Mouse (Mus musculus) left cerebral cortex, adult 8-10 months (tissue): ENCODE data around the gene Gfm2. TPM values are rescaled to one million over a fixed set of nuclear protein-coding genes. Genes with fewer than 3 reads are reported as not detected.

ENCODE experiments used
- DNase-seq, 2 experiments: peaks; one replicate each; pipeline ENCODE4 v3.0.0; 2022; ENCODE audit warnings: low spot score in 2 of 2
- total RNA-seq, 4 experiments: library from RNA; stranded (reverse); gene quantifications; 2 replicates each; pipeline ENCODE4 v1.2.4; 2022

The Gfm2 gene
- total RNA-seq, 4 experiments from 2014 or later: 21.3 to 28.4 (median 25.4) TPM

DNA sequence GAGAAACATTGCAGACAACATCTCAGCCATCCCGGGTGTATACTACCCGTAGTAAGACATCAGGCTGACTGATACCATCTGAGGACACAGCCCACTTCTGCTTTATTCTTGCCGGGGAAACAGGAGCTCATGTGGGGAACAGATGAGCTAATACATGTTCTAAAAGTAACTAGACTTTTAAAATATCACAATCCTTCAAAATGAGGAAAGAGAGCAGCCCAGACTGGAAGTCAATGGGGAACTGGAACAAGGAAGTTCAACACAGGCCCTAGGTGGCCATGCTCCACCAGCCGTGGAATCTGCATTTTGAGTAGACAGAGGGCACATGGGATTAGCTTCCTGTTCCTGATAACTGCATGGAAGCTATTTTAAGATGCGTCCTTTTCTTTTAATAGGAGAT, 50.0 kb downstream of the Gfm2 start:
- no peak for DNase-seq

DNA sequence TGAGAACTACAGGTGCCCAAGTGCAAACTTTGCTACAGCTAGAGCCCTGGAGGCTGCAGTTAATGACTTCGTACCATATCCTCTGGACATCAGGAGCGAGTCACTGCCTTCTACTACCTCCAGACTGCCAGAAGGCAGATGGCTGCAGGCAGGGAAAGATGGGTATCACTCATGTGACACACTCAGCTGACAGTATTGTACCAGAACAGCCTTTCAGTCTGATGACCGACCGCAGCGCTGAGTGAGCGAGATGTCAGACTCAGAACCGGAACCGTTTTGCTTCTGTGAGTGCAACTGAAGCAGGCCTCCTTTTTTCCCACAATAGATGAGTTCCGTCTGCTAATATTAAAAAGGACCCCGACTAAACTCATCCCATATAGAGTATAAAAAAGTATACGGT, 54.9 kb downstream of the Gfm2 start:
- DNase-seq: no peak

DNA sequence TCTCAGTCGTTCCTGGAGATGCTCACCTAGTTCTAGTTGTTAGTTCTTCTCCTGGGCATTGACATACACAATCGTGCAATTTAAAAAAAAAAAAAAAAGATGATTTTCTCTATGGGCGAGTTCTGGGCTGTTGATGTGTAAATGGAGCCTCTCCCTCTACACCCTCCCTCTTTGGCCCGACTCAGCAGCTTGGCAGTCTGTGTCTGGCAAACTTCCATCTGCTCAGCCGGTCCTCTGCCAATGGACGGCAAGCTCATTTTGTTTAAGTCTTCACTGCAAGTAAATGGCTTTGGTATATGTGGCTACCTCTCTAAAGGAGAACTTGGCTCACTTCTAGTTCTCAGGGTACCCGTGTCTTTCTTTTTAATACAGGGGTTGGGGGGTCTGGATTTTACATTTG, 55.7 kb downstream of the Gfm2 start:
- DNase-seq: peak in 1 of 2 experiments; percentile 62

DNA sequence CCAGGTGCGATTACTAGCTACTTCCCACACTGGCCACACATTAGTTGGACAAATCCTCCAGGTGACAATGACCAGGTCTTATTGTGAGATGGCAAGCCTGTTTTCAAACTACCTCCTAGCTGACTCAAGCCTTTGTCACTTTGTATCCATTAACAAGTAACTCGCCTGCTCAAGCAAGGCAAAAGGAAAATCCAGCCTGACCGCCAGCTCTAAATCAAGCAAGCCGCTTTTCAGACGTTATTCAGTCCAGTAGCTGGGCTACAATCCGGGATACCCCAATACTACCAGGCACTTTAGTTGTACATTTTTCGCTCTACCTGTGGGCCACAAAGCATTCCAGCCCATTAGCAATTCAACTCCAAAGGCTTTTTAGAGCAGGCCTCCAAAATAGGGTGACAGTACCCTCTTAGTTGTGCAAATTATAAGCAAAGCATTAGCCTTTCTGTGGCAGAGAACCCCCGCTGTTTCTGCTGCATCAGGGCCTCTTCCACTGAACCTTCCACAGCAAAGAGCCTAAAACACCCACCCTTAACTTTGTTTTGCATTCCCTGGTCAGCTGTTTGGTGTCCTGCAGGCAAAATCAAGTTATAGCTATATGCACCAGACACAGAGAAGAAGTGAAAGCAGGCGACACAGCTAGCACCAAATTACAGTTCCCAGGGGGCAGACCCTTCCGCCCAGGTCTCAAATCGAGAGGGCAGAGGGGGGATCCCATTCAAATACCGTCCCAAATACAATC, 58.6 kb downstream of the Gfm2 start:
- no peak for DNase-seq

DNA sequence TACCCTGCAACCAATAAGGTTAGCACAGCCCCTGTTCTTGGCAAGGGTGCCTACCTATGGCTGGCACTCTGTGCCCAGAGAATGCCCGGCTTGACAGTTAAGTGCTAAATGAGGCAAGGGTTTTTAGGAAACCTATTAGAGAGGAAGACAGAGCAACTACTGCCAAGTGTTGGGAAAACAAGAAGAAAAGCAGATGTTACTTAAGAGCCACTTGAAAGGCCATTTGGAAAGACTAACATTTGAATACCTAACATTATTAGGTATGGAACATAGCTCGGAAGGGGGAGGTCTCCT, 59.1 kb downstream of the Gfm2 start:
- DNase-seq: no peak

DNA sequence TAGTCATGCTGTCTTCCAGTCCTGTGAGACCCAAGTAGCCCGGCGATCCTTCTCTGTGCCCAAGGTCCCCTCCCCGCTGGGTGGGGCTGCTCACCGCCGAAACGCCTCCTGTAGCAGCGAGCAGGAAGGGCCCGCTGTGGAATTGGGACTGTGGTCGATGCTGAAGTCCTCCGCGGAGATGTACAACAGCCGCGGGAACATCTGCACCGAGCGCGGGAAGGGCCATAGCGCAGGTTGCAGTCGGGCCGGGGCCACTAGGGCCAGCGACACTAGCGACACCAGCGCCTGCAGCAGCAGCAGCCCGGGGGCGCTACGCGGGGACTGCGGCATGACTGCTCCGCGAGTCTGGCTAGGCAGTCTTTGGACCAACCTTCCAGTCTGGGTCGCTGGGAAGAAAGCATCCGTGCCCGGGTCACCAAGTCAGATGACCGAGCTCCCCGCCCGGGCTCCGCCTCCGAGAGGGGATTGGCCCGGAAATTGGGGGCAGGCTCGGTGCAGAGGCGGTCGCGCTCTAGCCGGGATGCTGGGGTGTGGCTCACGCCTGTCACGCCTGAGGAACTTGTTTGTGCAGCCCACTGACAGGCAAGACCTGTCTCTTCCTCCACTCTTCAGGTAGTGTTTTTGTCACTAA, 60.3 kb downstream of the Gfm2 start, which contains the start of gene Hexb:
Gene Hexb (minus strand): TSS at position 426 of the 631 bp plus-strand sequence.
- DNase-seq: peak; percentile 72 to 86

DNA sequence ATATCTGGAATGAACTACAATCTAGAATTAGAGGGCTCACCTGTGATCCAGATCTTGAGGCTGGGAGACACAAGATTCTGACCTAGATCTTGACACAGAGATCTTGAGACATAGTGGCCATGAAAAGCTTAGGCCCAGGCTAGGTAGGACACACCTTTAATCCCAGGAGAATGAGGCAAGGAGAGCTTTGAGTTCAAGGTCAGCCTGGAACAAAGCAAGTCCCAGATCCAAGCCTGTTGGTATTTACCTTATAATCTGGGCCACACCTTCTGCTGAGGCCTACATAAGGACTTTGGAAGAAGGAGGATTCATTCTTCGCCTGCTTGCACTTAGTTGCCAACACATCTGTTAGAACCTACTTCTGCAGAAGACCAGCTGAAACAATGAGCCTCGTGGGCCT, 61.4 kb downstream of the Gfm2 start:
- DNase-seq: no peak

DNA sequence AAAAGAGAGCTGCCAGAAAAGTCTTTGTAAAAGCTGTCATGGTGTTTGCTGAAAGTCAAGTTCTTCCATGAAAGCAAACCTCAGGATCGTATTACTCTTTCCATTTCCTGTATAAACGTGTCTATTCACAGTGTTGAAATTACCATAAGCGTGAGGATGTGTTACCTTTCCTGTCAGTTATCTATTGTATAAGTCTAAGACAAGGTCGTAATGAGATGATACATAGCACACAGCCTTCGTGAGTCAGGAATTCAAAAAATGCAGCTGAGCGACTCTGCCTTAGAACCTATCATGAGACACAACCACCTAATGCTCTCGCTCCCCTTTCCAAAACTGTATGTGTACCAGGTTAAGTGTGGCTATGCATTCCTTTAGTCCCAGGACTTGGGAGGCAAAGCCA, 63.3 kb downstream of the Gfm2 start:
- no peak for DNase-seq

DNA sequence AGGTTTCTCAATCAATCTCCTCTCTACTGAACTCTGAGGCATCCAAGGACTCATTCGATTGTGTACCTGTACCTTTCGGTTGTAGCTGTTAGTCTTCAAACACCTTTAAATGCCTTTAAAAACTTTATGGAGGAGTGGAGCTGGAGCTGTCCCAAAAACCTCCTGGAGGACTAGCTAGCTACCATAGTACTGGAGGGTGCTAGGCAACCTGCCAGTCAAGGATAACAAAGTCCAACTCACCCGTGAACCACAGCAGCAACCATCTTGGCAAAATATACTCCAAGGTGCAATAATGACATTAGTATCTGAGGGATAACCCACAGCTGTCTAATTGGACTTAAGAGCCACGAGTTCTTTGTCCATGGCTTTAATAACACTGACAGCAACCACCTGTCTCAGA, 64.2 kb downstream of the Gfm2 start:
- DNase-seq: no peak

DNA sequence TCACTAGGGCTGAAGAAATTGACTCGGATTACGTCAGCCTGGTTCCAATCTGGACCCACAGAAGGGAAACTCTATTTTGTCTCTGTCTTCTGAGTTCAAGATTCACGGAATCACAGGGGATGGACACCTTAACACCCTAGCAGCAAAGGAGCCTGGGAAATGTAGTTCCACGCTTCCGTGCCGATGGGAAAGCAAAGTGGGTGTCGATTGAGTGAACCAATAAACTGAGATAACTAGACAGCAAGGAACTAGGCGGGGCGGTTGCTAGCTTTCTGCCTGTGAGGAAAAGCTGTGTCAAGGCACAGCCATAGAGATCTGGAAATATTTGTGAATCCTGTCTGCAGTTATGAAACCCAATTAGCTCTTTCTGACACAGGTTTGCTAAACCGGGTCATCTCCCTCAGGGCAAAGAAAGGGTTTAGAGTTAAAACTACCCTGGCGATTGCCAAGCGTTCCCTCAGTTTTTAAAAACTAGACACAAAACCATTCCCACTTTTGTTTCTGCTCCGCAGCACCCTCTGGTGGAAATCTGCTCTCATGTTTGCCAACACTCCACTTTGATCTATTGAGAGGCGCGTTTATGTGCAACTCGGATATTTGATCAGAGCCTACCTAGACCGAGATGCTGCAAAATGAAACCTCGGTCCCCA, 67.4 kb downstream of the Gfm2 start:
- peak; percentile 75 to 86 for DNase-seq

DNA sequence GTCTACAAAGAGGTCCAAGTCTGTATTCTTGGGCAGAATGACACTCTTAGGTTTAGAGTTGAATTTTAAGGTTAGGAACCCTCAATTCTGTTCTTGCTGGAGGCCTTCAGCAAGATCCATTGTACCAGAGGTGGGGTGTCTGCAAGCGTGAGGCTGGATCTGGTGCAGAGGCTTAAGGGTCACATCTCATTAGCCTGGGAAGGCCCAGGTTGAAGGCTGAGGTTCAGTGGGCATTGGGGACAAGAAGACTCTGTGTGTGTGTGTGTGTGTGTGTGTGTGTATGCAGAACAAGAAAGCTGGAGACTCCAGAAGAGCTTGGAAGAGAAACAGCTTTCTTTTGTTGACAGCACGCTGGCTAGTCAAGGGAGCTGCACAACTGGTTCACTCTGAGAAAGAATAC, 68.3 kb downstream of the Gfm2 start:
- no peak for DNase-seq

DNA sequence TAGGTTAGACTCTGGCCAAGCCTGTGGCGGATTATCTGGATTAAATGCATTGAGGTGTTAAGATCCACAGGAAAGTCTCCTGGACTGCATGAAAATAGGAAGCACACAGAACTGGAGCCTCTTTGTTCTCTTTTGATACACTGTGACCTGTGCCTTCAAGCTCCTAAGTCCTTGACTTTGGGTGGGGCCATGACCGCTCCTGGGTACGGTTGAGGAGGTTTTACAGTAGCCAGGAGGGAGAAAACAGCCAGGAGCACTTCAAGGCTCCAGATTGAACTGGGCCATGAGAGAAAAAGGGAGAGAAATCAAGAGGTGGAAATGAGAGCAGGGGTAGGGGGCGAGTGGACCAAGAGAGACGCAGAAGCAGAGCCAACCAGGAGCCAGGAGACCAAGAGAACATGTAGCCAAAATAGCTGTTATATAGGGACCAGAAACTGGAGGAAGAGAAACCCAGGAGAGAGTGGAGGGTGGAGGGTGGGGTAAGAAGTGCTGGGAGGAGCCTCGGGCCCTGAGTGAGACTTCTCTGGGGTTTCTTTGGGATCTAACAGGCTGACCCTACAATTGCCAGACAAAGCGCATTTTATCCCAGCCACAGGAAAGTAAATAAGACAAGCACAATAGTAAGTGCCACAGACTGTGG, 69.9 kb downstream of the Gfm2 start:
- no peak for DNase-seq

DNA sequence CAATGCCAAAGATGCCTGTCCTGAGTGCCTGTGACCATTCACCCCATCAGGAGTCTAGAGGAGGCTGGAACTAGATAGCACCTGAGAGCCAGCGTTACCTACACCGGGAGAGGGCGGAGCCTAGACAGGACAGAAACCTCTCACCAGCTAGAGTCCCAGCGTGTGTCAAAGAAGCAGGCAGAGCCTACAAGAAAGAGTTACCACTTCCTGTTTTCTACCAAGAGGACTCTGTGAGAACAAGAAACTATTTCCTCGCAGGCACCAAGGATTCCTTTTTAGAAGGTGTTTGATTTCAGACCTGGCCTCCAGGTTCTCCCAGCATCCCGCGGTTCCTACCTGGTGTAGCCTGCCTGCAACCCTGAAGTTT, 70.4 kb downstream of the Gfm2 start:
- no peak for DNase-seq

DNA sequence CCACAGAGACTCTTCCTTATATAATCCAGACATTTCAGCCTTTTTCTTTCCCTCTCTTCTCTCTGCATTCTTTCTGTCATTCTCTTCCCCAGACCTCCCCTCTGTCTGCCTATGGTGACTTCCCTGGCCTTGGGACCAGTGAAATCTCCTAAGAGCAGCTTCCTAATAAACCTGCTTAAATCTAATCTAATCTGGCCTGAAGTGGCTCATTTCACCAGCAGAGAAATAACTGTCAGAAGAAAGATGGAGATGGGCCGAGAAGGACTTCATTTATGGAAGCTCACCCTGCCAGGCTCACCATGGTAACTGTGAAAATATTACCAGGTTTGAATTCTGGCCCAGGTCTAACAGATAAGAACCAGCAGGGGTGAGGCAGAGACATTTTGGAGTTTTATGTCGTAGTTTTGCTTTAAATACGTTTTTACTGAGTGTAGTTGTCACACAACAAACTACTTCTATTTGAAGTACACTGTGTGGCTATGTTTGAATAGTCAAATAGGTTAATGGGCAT, 70.8 kb downstream of the Gfm2 start:
- DNase-seq: no peak

DNA sequence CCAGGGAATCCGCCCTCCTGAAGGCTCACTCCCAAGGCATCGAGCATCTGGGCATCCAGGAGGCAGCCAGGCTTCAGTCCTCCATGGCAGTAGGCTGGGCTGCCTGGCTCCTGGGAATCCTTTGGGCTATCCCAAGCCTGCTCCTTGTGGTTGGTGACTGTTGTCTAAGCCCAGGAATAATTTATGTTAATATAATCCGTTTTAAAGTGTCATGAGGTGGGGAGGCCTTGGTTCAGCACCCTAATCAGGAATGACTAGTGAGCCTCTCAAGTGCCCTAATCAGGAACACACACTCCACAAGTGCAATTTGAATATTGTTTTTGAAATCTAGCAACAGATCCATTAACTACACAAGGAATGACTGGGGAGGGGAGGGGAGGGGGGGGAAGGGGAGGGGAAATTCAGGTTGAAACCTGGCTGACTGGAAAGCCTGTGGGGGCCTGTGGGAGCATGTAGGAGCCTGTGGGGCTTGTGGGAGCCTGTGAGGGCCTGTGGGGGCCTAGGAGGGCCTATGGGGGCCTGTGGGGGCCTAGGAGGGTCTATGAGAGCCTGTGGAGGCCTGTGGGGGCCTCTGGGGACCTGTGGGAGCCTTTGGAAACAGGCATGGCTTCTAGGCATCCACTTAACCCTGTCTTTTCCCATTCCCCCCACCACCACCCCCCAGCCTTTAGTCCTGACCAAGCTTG, 77.0 kb downstream of the Gfm2 start:
- DNase-seq: no peak

DNA sequence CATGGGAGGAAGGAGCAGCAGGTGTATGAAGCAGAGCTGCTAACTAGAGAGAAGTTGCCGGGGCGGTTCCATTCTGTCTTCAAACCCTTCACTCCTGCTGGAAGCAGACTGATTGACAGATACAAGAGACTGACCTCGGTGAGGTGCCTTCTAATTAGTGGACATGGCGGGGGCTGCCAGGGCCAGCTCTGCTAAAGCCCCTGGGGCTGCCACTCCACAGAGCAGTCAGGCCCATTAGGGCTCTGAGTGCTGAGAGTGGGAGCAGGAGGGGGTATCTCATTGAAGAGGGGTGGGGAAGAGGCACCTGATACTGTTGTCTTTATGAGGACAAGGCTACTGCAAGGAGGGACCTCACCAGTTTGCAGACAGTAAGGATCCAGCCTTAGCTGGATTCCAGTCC, 77.8 kb downstream of the Gfm2 start:
- DNase-seq: no peak

DNA sequence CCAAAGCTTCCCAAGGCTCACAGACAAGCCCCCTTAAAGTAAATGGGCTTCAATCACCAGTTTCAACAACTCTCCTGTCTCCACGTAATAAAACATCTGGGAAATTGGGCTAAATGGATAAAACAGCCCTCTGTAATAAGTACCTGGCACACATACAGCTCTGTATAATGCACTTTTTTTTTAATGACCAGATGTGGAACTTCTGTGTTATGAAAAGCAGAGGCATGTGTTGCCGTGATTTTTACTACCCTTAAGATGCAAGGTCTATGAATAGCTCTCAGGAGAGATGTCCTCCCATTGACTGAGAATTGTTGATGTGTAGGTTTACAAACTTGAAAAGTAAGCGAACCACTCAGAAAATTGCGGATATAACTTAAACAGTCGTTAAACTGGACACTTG, 78.5 kb downstream of the Gfm2 start:
- DNase-seq: no peak

DNA sequence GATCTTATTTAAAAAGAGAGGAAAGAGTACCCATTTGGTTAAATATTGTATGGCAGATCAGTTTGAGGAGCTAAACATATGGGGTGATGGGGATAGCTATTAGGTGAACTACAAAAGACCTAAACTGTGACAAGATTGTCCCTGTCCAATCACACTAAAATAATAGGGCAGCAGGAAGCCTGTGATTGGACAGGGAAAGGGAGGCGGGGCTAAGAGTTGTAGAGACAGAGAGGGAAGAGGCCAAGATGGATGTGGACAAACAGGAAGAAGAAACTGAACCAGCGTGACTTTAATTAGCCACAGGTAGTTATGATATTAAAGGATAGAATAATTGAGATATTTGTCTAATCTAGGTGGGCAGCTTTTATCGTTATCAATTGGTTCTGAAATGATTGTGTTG, 82.3 kb downstream of the Gfm2 start:
- no peak for DNase-seq

DNA sequence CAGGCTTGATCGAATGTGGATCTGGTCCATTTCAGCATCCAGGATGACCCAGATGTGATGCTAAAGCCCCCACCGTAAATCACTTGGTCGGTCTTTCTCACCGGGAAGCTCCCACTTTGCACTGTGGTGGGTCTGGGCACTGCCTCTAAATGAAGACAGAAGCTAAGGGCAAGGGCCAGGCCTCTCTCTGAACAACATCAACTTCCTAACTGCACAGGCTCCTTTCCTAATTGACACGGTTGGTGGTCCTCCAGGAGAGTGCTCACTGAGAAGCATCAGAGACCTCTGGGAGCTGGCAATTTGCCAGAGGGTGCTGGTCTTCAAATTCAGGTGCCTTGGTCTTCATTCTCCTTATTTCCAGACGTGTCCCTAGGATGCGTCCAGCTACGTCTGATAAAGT, 86.1 kb downstream of the Gfm2 start:
- no peak for DNase-seq

DNA sequence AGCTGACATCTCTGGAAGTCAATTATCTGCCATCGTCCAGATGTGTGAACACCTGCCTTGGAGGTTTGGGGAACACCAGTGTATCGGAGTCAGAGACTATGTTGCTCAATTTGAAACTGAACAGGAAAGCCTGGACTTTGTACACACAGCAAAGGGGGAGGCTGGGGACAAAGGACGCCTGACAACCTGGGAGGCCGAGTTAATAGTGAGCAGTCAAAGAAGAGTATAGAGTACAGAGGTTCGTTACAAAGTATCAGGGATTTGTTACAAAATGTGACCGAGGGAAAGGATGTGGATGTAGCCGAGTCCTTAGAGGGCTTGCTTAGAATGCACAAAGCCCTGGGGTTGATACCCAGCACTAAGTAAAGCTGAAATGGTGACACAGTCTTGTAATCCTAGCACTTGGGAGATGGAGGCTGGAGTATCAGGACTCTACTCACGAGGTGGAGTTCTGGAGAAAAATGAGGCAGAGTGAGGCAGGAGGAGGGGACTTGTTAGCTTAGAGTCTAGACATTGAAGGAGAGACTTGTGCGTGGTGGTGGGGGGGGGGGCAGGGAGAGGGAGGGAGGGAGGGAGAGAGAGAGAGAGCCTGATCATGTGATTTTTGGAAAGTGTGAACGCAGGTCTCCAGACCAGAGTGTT, 86.7 kb downstream of the Gfm2 start:
- DNase-seq: no peak

DNA sequence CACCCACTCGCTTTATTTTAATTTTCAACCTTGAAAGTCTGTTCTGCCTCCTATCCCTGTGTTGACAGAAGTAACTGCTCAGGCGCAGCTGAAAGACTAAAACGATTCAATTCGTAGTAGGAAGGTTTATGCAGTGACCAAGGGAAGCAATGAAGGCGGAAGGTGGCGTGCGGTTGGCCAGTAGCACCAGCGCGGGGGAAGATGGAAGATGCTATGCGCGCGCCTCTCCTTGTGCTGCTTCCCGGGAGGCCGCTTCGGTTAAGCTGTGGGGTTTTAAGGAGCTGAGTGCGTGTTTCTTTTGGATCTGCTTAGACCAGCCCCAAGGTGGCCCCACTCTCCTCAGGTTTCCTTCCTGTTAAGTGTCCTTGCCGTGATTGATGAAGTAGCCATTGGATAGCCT, 87.4 kb downstream of the Gfm2 start:
- no peak for DNase-seq
